Mouse (Mus musculus) cerebellum, adult 2 months (tissue): ENCODE measurements around the gene Plekha3.

Experiments used
- CTCF ChIP-seq: fragments of 200-500 bp; IDR thresholded peaks from 2 replicates; pipeline ENCODE4 v1.5.1; 2011; ENCODE audit warnings: low read depth, mild to moderate bottlenecking, control low read depth, low read length, moderate library complexity, borderline replicate concordance; ENCODE audit not compliant: insufficient read depth
- POLR2A ChIP-seq: fragments of 200-500 bp; IDR thresholded peaks from 2 replicates; pipeline ENCODE4 v1.6.1; 2011; ENCODE audit warnings: low read length, control low read depth, borderline replicate concordance; ENCODE audit not compliant: insufficient read depth

GRCm38 (mm10) chr2:76659419-76659818 lies 15.7 kb upstream of the Plekha3 start:
- TF ChIP-seq CTCF (no peak), POLR2A (no peak)
